Mouse (Mus musculus): ENCODE measurements around the gene Bicd2. TPM values are rescaled to one million over a fixed set of nuclear protein-coding genes. Genes with fewer than 3 reads are reported as not detected.
A peak's percentile ranks its signal among the peaks of the same experiment; 100 is the strongest.

The Bicd2 gene
- total RNA-seq, 2 experiments from 2014 or later, result 19.9 to 23.1 TPM

DNA sequence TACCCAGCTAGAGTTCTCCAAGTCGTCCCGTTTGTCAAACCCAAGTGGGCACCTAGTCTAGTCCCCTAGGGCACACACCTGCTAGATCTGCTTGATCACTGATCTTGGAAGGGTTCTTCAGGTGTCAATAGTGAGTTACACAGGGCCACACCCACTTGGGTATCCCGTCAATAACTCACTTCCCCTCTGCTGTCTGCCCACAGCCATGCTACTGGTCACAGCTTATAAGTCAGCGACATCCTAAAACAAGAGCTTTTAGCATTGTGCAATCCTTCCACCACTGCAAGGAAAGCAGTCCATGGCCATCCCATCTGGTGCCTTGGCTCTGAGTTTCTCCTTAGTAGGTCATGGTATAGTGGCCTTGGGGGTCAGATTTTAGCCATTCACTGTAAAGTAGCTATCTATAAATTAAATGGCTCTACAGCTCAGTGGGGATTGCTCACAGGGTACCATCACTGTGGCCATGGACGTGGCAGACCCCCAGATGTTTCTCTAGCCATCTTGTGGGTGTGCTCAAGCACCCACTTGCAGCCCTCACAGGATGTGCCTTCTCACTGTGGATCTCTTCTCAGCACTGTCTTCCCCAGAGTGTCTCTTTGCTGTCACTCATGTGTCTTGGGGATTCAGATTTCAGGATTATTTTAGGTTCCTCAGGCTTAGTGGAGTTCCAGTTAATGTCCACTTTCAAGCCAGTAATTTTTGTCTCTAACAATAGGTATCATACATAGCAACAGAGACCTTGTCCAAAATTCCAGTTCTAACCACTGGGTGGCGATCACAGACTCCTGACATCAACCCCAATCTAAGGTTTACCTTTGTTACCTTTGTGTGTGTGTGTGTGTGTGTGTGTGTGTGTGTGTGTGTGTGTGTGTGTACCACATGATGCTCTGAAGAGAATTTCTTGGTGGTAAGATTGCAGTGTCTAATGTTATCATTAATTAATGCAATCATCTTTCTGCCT lies 14.9 kb upstream of the Bicd2 start:
- DNase-seq, result no peak

GRCm38 (mm10) chr13:49328101-49328500 lies 13.3 kb upstream of the Bicd2 start:
- DNase-seq, result no peak

GRCm38 (mm10) chr13:49333250-49333649 lies 8.1 kb upstream of the Bicd2 start:
- no peak for DNase-seq

GRCm38 (mm10) chr13:49335077-49335982 lies 6.1 kb upstream of the Bicd2 start:
- no peak for DNase-seq

DNA sequence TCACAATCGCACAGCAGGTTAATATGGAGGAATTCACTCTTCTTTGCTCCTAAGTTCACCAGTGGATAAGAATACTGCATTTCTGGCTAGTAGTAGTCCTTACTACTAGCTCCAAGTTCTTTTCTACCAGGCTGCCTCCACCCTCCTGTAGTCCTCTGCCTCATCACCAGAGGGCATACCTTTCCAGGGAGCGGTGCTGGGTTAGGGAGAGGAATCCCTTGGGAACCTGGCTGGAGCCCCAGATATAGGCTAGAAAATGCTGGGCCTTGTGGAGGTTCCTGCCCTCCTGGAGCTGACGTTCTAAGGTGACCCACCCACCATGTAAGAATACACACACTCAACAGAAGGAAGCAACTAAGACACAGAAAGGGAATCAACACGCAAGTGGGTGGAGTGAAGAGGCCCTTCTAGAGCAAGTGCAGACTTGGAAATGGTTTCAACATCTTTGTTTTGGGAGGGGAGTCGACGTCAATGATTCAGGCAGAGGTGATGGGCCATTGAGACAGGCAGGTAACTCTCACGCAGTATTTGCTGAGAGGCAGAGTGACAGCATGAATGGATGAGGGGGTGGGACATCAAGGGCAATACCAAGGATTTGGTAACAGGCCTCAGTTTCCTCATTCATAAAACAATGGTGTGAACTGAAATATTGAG lies 2.4 kb upstream of the Bicd2 start:
- no peak for DNase-seq

GRCm38 (mm10) chr13:49341831-49342722 lies 692 bp downstream of the Bicd2 start:
- no peak for DNase-seq

DNA sequence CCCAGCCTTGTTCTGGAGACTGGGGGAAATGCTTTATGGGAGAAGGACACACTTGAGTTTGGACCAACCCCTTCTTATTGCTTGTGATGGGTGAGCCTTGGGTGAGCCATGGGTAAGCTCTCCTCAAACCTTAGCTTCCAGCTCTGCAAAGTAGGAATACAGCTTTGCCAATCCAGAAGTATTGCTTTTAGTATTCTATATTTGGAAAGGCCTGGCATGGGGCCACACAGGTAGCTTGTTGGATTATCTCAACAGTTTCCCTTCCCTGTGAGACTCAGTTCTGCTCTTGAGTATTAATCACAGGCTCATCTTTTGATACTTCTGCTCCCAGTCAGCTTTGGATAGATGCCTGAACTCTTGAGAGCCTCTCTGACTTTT lies 1.3 kb downstream of the Bicd2 start:
- no peak for DNase-seq

DNA sequence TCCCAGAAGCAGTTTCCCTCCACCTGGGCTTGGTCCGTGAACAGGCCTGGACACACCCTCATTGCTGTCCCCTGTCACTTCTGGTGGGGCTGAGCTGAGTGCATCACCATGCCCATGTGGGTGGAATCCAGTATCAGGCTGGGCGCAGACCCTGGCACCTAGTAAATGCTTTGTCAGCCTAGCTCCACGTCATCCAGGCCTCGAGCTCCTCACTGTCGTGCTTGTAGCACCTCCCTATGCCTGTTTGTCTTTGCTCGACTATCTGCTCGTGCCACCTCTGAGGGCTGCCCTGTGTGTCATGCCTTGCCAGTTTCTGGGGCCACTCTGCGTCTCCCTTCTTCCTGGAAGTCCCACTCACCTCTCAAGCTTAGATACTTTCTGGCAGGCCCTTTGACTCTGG lies 3.2 kb downstream of the Bicd2 start:
- no peak for DNase-seq

- DNase-seq, result peak; percentile 78
Observed at GRCm38 (mm10) chr13:49345476-49345875, 4.1 kb downstream of the Bicd2 start.

DNA sequence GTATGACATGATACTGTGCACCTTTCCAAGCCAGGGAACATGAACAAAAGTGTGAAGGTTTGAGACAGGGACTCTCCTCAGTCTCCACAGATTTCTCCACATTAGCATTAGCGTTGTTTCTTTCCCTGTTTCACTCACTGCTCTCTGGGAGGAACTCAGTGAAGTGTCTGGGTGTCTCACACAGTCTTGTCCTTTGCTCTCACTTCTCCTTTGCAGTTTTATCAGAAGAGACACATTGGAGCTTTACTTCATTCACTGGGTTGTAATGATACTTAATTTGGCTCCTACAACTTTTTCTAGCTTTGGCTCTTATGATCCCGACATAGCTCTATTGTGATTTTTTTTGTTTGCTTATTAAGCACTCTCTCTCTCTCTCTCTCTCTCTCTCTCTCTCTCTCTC lies 7.1 kb downstream of the Bicd2 start:
- DNase-seq, result no peak

DNA sequence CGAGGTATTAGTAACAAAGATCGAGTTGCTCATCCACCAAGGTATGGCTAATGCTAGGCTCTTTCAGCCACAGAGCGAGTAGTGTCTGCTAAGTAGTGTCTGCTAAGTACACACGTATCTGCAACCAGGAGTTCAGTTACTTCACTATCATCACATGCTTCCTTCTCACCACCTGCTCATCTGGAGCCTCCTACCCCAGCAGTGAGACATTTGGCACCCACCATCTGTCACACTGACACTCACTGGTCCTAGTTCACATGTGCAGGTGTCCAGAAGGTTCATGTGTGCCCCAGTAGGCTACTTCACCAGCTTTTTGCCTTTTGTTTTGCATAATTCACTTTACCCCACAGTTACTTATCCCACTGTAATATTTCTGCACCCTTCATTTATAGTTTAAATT lies 8.0 kb downstream of the Bicd2 start:
- no peak for DNase-seq

DNA sequence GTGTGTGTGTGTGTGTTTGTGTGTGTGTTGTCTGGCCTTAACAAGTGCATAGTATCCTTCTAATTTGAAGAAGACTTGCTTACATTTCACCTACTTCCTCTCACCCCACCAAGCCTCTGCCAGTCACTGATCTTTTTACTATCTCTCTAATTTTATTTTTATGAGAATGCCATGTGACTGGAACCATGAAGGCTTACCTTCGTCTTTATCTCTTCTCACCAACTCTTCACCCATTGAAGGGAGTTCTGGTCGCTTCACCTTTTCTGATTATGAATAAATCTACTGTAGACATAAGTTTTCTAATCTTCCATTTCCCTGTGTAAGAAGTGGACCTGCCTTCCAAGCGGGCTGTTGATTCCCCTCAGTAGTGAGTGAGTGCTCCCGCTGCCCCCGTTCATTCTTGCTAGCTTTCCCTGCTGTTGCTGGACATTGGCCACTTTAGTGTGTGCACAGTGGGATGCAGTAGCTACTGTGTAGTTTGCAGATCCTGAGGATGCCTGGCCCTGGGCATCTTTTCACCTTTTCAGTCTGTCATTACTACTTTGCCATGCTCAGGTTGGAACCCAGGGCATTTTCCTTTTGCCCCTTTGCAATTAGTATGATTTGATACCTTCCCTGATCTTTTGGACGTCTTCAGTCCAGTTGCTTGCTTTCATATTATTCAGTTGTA lies 8.6 kb downstream of the Bicd2 start:
- no peak for DNase-seq

- DNase-seq, result peak; percentile 75
Observed at GRCm38 (mm10) chr13:49352581-49353159, 11.3 kb downstream of the Bicd2 start.

DNA sequence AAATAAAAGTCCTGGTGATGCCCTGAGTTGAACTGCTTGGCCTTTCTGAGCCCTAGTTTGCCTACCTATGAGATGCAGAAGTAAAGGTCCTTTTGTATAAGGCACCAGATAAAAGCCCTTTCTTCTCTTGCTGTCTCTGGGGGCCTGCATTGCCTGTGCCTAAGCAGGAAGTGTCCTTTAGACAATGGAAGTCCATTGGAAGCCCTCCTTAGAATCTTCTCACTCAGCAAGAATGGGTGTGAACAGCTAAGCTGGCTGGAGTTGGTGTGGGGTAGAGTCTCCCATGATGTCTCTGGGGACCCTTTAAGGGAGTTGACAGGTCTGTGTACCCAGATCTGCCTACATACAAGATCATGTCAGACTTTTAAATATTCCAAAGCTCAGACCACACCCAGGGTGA lies 12.0 kb downstream of the Bicd2 start:
- no peak for DNase-seq

GRCm38 (mm10) chr13:49353991-49354507 lies 12.7 kb downstream of the Bicd2 start:
- no peak for DNase-seq

- no peak for DNase-seq
Observed at GRCm38 (mm10) chr13:49355461-49356061, 14.2 kb downstream of the Bicd2 start.

GRCm38 (mm10) chr13:49356090-49356489 lies 14.7 kb downstream of the Bicd2 start:
- no peak for DNase-seq

GRCm38 (mm10) chr13:49357367-49358026 lies 16.1 kb downstream of the Bicd2 start:
- no peak for DNase-seq

DNA sequence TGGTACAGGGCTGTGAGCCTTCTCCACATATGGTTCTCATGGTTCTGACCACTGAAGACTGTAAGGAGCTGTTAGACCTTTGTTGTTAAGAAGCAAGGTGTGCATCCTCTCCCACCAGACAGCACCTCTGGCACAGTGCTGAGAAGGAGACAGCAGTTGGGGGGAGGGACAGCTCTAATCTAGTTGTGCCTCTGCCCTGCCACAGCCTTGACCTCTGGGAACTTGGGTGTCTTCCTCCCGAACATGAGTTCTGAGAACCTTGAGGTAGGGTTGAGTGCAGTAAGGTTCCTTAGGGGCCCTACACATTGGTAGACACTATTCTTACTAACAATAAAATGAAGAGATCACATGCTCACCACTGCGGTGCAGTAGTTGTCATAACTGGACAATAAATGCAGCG lies 16.8 kb downstream of the Bicd2 start:
- DNase-seq, result no peak
